Mouse (Mus musculus) kidney, adult 2 months (tissue): ENCODE data around the gene Myg1. TPM values are rescaled to one million over a fixed set of nuclear protein-coding genes. Genes with fewer than 3 reads are reported as not detected.
"Not testable (repeated sequence)": the region's sequence is repeated elsewhere in the genome, so short reads cannot be mapped to it uniquely, and the experiment has no call there.

Source experiments
- DNase-seq: peaks from one replicate; pipeline ENCODE4 v3.0.0; 2021
- H3K27ac ChIP-seq: fragments of 200-500 bp; 2 replicates; pipeline ENCODE4 v1.5.1; 2012; ENCODE audit warnings: low read depth, low read length, control low read depth, inconsistent platforms; ENCODE audit not compliant: insufficient read depth
- H3K27me3 ChIP-seq: fragments of 200-500 bp; replicated peaks from 2 replicates; pipeline ENCODE4 v1.6.1; 2012; ENCODE audit warnings: mild to moderate bottlenecking, moderate library complexity, low read length, inconsistent platforms; ENCODE audit not compliant: control insufficient read depth, insufficient read depth
- H3K36me3 ChIP-seq: fragments of 200-500 bp; 2 replicates; pipeline ENCODE4 v1.6.1; 2012; ENCODE audit warnings: mild to moderate bottlenecking, moderate library complexity, low read length, inconsistent platforms; ENCODE audit not compliant: control insufficient read depth, insufficient read depth
- H3K4me1 ChIP-seq: fragments of 200-500 bp; 2 replicates; pipeline ENCODE4 v1.6.1; 2011; ENCODE audit warnings: low read length; ENCODE audit not compliant: control insufficient read depth, insufficient read depth
- H3K4me3 ChIP-seq: fragments of 200-500 bp; 2 replicates; pipeline ENCODE4 v1.5.1; 2011; ENCODE audit warnings: mild to moderate bottlenecking, low read depth, low read length, control low read depth; ENCODE audit not compliant: insufficient read depth
- CTCF ChIP-seq: fragments of 200-500 bp; conservative IDR thresholded peaks from 2 replicates; pipeline ENCODE4 v1.5.1; 2011; ENCODE audit warnings: low read depth, mild to moderate bottlenecking, control low read depth, low read length, moderate library complexity, mixed read lengths; ENCODE audit not compliant: insufficient read depth, insufficient read length
- POLR2A ChIP-seq: fragments of 200-500 bp; IDR thresholded peaks from one replicate; pipeline ENCODE4 v1.6.1; 2011; ENCODE audit warnings: low read depth, low read length, control low read depth
- WGBS: fragments of 180-500 bp; shearing (Covaris S2); methylation state at CpG from one replicate; pipeline ENCODE4 v1.1.7; 2018; 5-methylcytosine and 5-hydroxymethylcytosine counted together
- polyA plus RNA-seq: library from polyadenylated mRNA; depleted of rRNA; stranded (reverse); fragments of >200 nt; gene quantifications from 2 replicates; pipeline ENCODE4 v1.2.3, GENCODE M21; 2012

The Myg1 gene
- polyA plus RNA-seq, 1 experiment, result 70.0 TPM

- peak; percentile 91 for DNase-seq
- peak; percentile 15 for TF ChIP-seq POLR2A
- TF ChIP-seq CTCF, result peak; percentile 50
- Histone ChIP-seq H3K36me3 (no peaks in the 10 kb centered on the region), H3K4me1 (peaks cover 6% of the 10 kb centered on the region; the same call in 1 of the 2 replicates), H3K4me3 (peak within 1 kb of the TSS; percentile 100), H3K27me3 (no peaks in the 10 kb centered on the region), H3K27ac (peak within 1 kb of the TSS; percentile 97)
- under 1% methylated on average over 40 of the region's 40 CpGs for WGBS
Observed at GRCm38 (mm10) chr15:102326022-102326576, 5.4 kb upstream of the Myg1 start, which contains the start of gene Pfdn5. TSS of gene Pfdn5 (plus strand) at chr15:102326116.

- WGBS, result 35% methylated on average over 8 of the region's 8 CpGs
- TF ChIP-seq CTCF (no peak), POLR2A (no peak)
- Histone ChIP-seq H3K27me3 (no peaks in the 10 kb centered on the region), H3K27ac (peak overlapping the region; percentile 97; the same call in 1 of the 2 replicates), H3K36me3 (no peaks in the 10 kb centered on the region), H3K4me3 (peak overlapping the region; percentile 100), H3K4me1 (peaks cover 6% of the 10 kb centered on the region; the same call in 1 of the 2 replicates)
- DNase-seq, result no peak
Observed at GRCm38 (mm10) chr15:102326892-102327291, 4.6 kb upstream of the Myg1 start.

GRCm38 (mm10) chr15:102335254-102335653, 3.7 kb downstream of the Myg1 start:
- DNase-seq, result no peak
- Histone ChIP-seq H3K4me1 (no peaks in the 10 kb centered on the region; the same call in 1 of the 2 replicates), H3K27me3 (no peaks in the 10 kb centered on the region), H3K36me3 (0 out of 2 replicates have a peak, but pooled peaks cover 2% of the 10 kb centered on the region), H3K4me3 (no peak overlapping the region), H3K27ac (no peak overlapping the region)
- 82% methylated on average over 8 of the region's 8 CpGs for WGBS
- TF ChIP-seq CTCF, result no peak
- TF ChIP-seq POLR2A, result no peak

GRCm38 (mm10) chr15:102335925-102336324, 4.4 kb downstream of the Myg1 start:
- H3K27me3 ChIP-seq, H3K4me3 ChIP-seq, DNase-seq, H3K27ac ChIP-seq, H3K36me3 ChIP-seq, H3K4me1 ChIP-seq: not testable (repeated sequence)
- 93% methylated on average over 5 of the region's 5 CpGs for WGBS

DNA sequence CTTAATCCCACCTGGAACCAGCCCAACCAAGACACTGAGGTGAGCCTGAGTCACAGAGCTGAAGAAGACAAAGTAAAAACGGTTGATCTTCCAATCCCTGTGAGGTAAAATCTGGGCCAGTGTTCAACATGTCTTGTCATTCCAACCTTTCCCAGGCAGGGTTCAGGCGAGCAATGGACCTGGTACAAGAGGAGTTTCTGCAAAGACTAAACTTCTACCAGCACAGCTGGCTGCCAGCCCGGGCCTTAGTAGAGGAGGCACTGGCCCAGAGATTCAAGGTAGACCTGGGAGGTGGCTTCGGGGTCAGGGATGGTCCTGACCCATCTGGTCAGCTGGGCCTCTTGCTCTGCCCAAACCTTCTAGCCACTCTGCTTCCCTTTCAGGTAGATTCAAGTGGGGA, 5.4 kb downstream of the Myg1 start:
- WGBS, result 71% methylated on average over 4 of the region's 4 CpGs
- TF ChIP-seq CTCF, result no peak
- no peak for TF ChIP-seq POLR2A
- H3K27ac ChIP-seq, result no peak overlapping the region
- H3K36me3 ChIP-seq, result 0 out of 2 replicates have a peak, but pooled peaks cover 2% of the 10 kb centered on the region
- H3K4me1 ChIP-seq, result no peaks in the 10 kb centered on the region
- DNase-seq, result peak; percentile 79
- no peaks in the 10 kb centered on the region for H3K27me3 ChIP-seq
- H3K4me3 ChIP-seq, result no peak overlapping the region

DNA sequence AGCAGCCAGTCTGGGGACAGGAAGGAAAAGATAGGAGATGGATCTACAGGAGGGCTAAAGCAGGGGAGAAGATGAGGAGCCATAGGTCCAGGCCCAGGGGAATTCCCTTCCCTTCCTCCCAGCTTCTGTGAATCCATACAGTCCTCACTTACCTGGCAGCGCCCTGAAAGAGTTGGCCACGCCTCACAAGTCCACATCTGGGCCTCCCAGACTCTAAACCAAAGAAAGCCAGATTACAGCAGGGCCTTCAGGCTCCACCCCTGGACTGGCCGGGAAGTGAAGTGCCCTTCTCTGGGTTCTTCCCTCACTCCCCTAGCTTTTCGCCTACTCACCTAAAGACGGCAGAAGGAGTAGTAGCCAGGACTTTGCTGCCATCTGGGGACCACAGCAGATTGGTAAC, 8.1 kb downstream of the Myg1 start:
- no peak for DNase-seq
- no peaks in the 10 kb centered on the region for H3K4me1 ChIP-seq
- no peak overlapping the region for H3K4me3 ChIP-seq
- TF ChIP-seq POLR2A (no peak), CTCF (no peak)
- H3K27me3 ChIP-seq, result no peaks in the 10 kb centered on the region
- H3K36me3 ChIP-seq, result 0 out of 2 replicates have a peak, but pooled peaks cover 2% of the 10 kb centered on the region
- H3K27ac ChIP-seq, result no peak overlapping the region
- WGBS, result 75% methylated on average over 5 of the region's 5 CpGs

DNA sequence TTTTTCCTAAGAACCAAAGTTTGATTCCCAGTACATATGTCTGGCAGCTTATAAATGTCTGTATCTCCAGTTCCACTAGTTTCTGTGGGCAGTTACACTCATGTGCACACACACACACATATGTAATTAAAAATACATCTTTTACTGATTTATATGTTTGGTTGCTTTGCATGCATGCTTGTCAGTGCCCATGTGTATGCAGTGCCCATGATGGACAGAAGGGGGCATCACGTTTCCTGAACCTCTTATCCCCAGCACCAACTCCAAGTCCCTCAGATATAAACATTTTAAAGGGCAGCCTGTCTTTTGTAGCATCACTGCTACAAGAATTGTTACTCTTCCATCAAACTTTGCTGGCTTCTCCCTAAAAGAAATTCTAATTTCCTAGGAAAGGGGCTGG, 10.1 kb downstream of the Myg1 start:
- H3K27ac ChIP-seq, result no peak overlapping the region
- 4% methylated on average over 1 of the region's 1 CpGs for WGBS
- no peaks in the 10 kb centered on the region for H3K27me3 ChIP-seq
- DNase-seq, result peak; percentile 66
- 0 out of 2 replicates have a peak, but pooled peaks cover 2% of the 10 kb centered on the region for H3K36me3 ChIP-seq
- H3K4me1 ChIP-seq, result no peaks in the 10 kb centered on the region
- H3K4me3 ChIP-seq, result no peak overlapping the region
- TF ChIP-seq POLR2A (no peak), CTCF (peak; percentile 82)

- no peak for DNase-seq
- no peaks in the 10 kb centered on the region for H3K36me3 ChIP-seq
- no peak overlapping the region for H3K27ac ChIP-seq
- no peak overlapping the region for H3K4me3 ChIP-seq
- 91% methylated on average over 3 of the region's 3 CpGs for WGBS
- H3K4me1 ChIP-seq, result no peaks in the 10 kb centered on the region
- no peaks in the 10 kb centered on the region for H3K27me3 ChIP-seq
- no peak for TF ChIP-seq POLR2A
- TF ChIP-seq CTCF, result no peak
Observed at GRCm38 (mm10) chr15:102344490-102344889, 13.0 kb downstream of the Myg1 start.
